In genomic region chr4:130663810-130664401, GRCm38 (mm10) we compare ENCODE assay signal across 8 mouse cellular contexts. TPM values are rescaled to one million over a fixed set of nuclear protein-coding genes. Genes with fewer than 3 reads are reported as not detected.
A peak's percentile ranks its signal among the peaks of the same experiment; 100 is the strongest.
DNase-seq lines count a peak whose midpoint lies in the region; ATAC-seq and TF ChIP-seq lines count a peak whose summit lies in the region.

No protein-coding gene starts in this region.

- peak overlapping the region; percentile 79 for H3K4me2 ChIP-seq in limb, embryonic 14.5 days (replicated peaks; ENCODE audit: low read depth, low read length, severe bottlenecking)
- peak overlapping the region; percentile 62 for H3K4me2 ChIP-seq in stomach, embryonic 15.5 days

- intact Hi-C loops in gastrocnemius, postnatal 36 days (cut with DNase I), result no loop called here

- 0% methylated on average over 22 of the region's 22 CpGs for WGBS in limb, embryonic 14.5 days
- WGBS in stomach, embryonic 15.5 days, result under 1% methylated on average over 22 of the region's 22 CpGs

- no peak for TF ChIP-seq POLR2A in limb, embryonic 14.5 days (IDR thresholded peaks at IDR 0.05; ENCODE audit: borderline replicate concordance, extremely low read depth, insufficient read depth, insufficient read length)

- ATAC-seq in limb, embryonic 14.5 days (ENCODE audit: low FRiP score, low read depth), result peak; percentile 14; the same call in 1 of the 2 replicates
- ATAC-seq in monocyte, adult 5-6 weeks (replicated peaks; ENCODE audit: insufficient number of reproducible peaks, low FRiP score, low TSS enrichment, poor library complexity, severe bottlenecking), result peak; percentile 34; the same call in 1 of the 2 replicates
- ATAC-seq in stomach, embryonic 15.5 days (ENCODE audit: insufficient read depth, low FRiP score, low read depth), result peak; percentile 25

- H3K36me3 ChIP-seq in limb, embryonic 14.5 days (ENCODE audit: control insufficient read depth, insufficient read depth, low read length), result peaks cover 4% of the 10 kb centered on the region
- no peaks in the 10 kb centered on the region for H3K36me3 ChIP-seq in stomach, embryonic 15.5 days

- DNase-seq in gastrocnemius, adult 18-20 months (ENCODE audit: low spot score), result peak; percentile 19
- DNase-seq in gastrocnemius, postnatal 25 days, result no peak
- DNase-seq in embryo, embryonic 10.5 days (ENCODE audit: low spot score), result peak; percentile 68
- peak; percentile 11 to 21 for DNase-seq in gastrocnemius, postnatal 36 days
- DNase-seq in kidney, adult 18-20 months, result peak; percentile 53
- peak; percentile 28 for DNase-seq in limb, embryonic 14.5 days (ENCODE audit: low spot score)

- H3K4me3 ChIP-seq in limb, embryonic 14.5 days (replicated peaks; ENCODE audit: low read length), result peak overlapping the region; percentile 97
- H3K4me3 ChIP-seq in stomach, embryonic 15.5 days (replicated peaks), result peak overlapping the region; percentile 92

- peaks cover 11% of the 10 kb centered on the region for H3K4me1 ChIP-seq in limb, embryonic 14.5 days (ENCODE audit: control insufficient read depth, insufficient read depth, low read length)
- H3K4me1 ChIP-seq in stomach, embryonic 15.5 days, result peaks cover 9% of the 10 kb centered on the region; the same call in 1 of the 2 replicates

- H3K27ac ChIP-seq in limb, embryonic 14.5 days (replicated peaks; ENCODE audit: low read depth, low read length), result peak overlapping the region; percentile 97
- H3K27ac ChIP-seq in stomach, embryonic 15.5 days, result peak overlapping the region; percentile 97

- H3K27me3 ChIP-seq in limb, embryonic 14.5 days (ENCODE audit: control insufficient read depth, insufficient read depth, low read length), result no peaks in the 10 kb centered on the region
- H3K27me3 ChIP-seq in stomach, embryonic 15.5 days (replicated peaks), result no peaks in the 10 kb centered on the region

- H3K9ac ChIP-seq in limb, embryonic 14.5 days (ENCODE audit: low read depth, low read length, severe bottlenecking), result peak overlapping the region; percentile 100
- H3K9ac ChIP-seq in stomach, embryonic 15.5 days, result peak overlapping the region; percentile 96

- no peaks in the 10 kb centered on the region for H3K9me3 ChIP-seq in limb, embryonic 14.5 days (ENCODE audit: control insufficient read depth, low read length)
- no peaks in the 10 kb centered on the region for H3K9me3 ChIP-seq in stomach, embryonic 15.5 days

RNA-seq across cellular contexts. Expression of gene Pum1, which starts 0.8 kb away (rescaled TPM):
- total RNA-seq in gastrocnemius, adult 18-20 months (2021), result 10 to 100 TPM; 40.7 to 43.2 TPM
- 10 to 100 TPM; 31.1 to 36.4 TPM for total RNA-seq in gastrocnemius, postnatal 25 days (2021)
- total RNA-seq in gastrocnemius, postnatal 36 days (2021), result 10 to 100 TPM; 28.8 to 37.7 TPM
- polyA plus RNA-seq in limb, embryonic 14.5 days (2012; rRNA removed), result 69.5 and 86.3 TPM in 2 replicates
- 83.8 and 91.1 TPM in 2 replicates for polyA plus RNA-seq in limb, embryonic 14.5 days (2014; fragmentation: Nextera tagmentation; extraction: Ambion mirVana)
- total RNA-seq in monocyte, adult 5-6 weeks (2017), result 43.7 to 71.1 TPM (median 44.2 TPM) in 3 replicates
- polyA plus RNA-seq in stomach, embryonic 15.5 days (2015; fragmentation: Nextera tagmentation; extraction: Ambion mirVana), result 72.4 and 78.4 TPM in 2 replicates
